Mouse (Mus musculus) olfactory bulb, adult 2 months (tissue): ENCODE results near the gene Pde10a.

Experiments used
- CTCF ChIP-seq: fragments of 200-500 bp; IDR thresholded peaks from 2 replicates; pipeline ENCODE4 v1.5.1; 2012; ENCODE audit warnings: low read depth, mild to moderate bottlenecking, low read length, moderate library complexity; ENCODE audit not compliant: insufficient read depth
- POLR2A ChIP-seq: fragments of 200-500 bp; IDR thresholded peaks from 2 replicates; pipeline ENCODE4 v1.6.1; 2012; ENCODE audit warnings: mild to moderate bottlenecking, low read depth, low read length, moderate library complexity; ENCODE audit not compliant: insufficient read depth

DNA sequence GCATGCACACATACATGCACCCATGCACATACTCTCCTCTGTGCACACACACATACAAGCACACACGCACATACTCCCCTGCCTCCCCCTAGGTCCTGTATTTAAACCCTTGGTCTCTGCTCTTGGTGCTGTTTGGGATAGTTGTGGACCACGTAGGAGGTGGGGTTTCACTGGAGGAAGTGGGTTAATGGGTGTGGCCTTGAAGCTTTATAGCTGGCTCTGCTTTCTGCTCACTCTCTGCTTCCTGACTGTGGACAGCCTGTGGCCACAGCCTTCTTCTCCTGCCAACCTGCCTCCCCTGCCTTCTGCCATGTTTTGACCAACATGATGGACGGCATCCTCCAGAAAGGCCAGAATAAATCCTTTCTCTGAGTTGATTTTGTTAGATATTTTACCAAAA is 81.5 kb downstream of the Pde10a start:
- TF ChIP-seq CTCF = no peak
- no peak for TF ChIP-seq POLR2A
